Mouse (Mus musculus) cerebellum, adult 2 months (tissue): Measurements from ENCODE around the gene Pfkp.

ENCODE experiments used
- CTCF ChIP-seq: fragments of 200-500 bp; IDR thresholded peaks from 2 replicates; pipeline ENCODE4 v1.5.1; 2011; ENCODE audit warnings: low read depth, mild to moderate bottlenecking, control low read depth, low read length, moderate library complexity, borderline replicate concordance; ENCODE audit not compliant: insufficient read depth
- POLR2A ChIP-seq: fragments of 200-500 bp; IDR thresholded peaks from 2 replicates; pipeline ENCODE4 v1.6.1; 2011; ENCODE audit warnings: low read length, control low read depth, borderline replicate concordance; ENCODE audit not compliant: insufficient read depth

DNA sequence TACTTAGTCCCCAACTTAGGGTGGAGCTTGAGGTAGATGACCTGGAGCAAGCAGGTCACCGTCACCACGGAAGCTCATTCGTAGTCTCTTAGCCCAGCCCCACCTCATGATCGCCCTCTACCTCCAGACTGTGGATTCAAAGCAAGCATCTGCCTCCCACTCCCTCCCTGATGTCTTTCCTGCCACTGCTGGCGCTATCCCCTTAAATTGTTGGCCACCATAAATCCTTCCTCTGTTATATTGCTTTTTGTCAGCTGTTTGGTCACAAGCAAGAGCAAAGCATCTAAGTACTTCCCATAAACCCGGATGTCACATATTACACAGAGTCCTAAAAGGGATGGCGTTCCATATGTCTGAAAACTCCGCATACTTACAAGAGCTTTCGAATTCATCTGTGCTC, 62.6 kb downstream of the Pfkp start:
- TF ChIP-seq POLR2A (no peak), CTCF (0 out of 2 replicates have a peak, but pooled peaks have one; percentile 14)
